Mouse (Mus musculus) cerebellum, adult 2 months (tissue): ENCODE data around the gene Zfp282.

Source experiments
- CTCF ChIP-seq: fragments of 200-500 bp; IDR thresholded peaks from 2 replicates; pipeline ENCODE4 v1.5.1; 2011; ENCODE audit warnings: low read depth, mild to moderate bottlenecking, control low read depth, low read length, moderate library complexity, borderline replicate concordance; ENCODE audit not compliant: insufficient read depth
- POLR2A ChIP-seq: fragments of 200-500 bp; IDR thresholded peaks from 2 replicates; pipeline ENCODE4 v1.6.1; 2011; ENCODE audit warnings: low read length, control low read depth, borderline replicate concordance; ENCODE audit not compliant: insufficient read depth

DNA sequence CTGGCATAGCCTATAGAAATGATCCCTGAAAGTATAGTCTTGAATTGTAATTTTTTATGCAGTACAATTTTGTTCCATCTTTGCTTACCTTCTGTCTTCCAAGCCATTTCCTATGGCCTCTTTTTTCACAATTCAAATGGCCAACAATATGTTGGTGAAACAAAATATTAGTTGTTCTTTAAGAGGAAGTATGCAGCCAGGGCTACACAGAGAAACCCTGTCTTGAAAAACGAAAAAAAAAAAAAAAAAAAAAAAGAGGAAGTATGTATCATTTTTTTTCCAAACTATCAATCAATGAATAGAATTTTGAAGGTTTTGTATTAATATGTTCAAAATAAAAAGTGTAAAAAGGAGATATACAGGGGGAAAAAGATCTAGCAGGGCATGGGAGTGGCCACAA is 34.6 kb downstream of the Zfp282 start:
- TF ChIP-seq CTCF (no peak), POLR2A (no peak)
